Mouse (Mus musculus) gastrocnemius, postnatal 14 days (tissue): ENCODE measurements around the gene Olfr1242. TPM values are rescaled to one million over a fixed set of nuclear protein-coding genes. Genes with fewer than 3 reads are reported as not detected.

Experiments
- DNase-seq: peaks from one replicate; pipeline ENCODE4 v3.0.0; 2021; ENCODE audit warnings: mixed read lengths
- intact Hi-C: fragments of 180-260 bp; cut with DNase I; formaldehyde crosslinking; loops from one replicate; pipeline ENCODE4 v1.15.1; 2025; ENCODE audit warnings: low total_unique reads
- long read RNA-seq, 2 experiments: library from polyadenylated mRNA; stranded (forward); transcript quantifications; one replicate each; pipeline ENCODE4 v2.0.0; 2021
- total RNA-seq, 2 experiments: library from RNA; stranded (reverse); gene quantifications; 2 replicates each; pipeline ENCODE4 v1.2.3; 2021

The Olfr1242 gene
- not detected for total RNA-seq
- long read RNA-seq, experiment 1 = 0 reads
- long read RNA-seq, experiment 2 = 0 reads

GRCm38 (mm10) chr2:89498235-89498634 lies at the start of gene Olfr1242:
Gene Olfr1242, minus strand, starts transcription at chr2:89498335.
- intact Hi-C loops = no loop called here
- DNase-seq = no peak

- DNase-seq = no peak
- intact Hi-C loops = no loop called here
Measured at GRCm38 (mm10) chr2:89544516-89544915, 46.4 kb upstream of the Olfr1242 start.

GRCm38 (mm10) chr2:89539923-89540322 lies 41.8 kb upstream of the Olfr1242 start:
- intact Hi-C loops = no loop called here
- no peak for DNase-seq

GRCm38 (mm10) chr2:89531387-89531786 lies 33.3 kb upstream of the Olfr1242 start, which contains the start of gene Olfr1243:
Gene Olfr1243, minus strand, starts transcription at chr2:89531487.
- intact Hi-C loops = no loop called here

GRCm38 (mm10) chr2:89487026-89487425 lies 11.1 kb downstream of the Olfr1242 start, which contains the start of gene Olfr1241:
Gene Olfr1241, minus strand, starts transcription at chr2:89487126.
- no peak for DNase-seq
- intact Hi-C loops = no loop called here

More at GRCm38 (mm10) chr2:89531387-89531786, 33.3 kb upstream of the Olfr1242 start, which contains the start of gene Olfr1243:
- DNase-seq = no peak

- intact Hi-C loops = no loop called here
- DNase-seq = no peak
Measured at GRCm38 (mm10) chr2:89442900-89443299, 55.2 kb downstream of the Olfr1242 start, which contains the start of gene Olfr1240. Gene Olfr1240, minus strand, starts transcription at chr2:89443000.

Other genes with a start within 250 kb of the Olfr1242 start
- gene Olfr1228, start 244.3 kb downstream of the Olfr1242 start, total RNA-seq = not detected
- not detected for gene Olfr1229, start 210.3 kb downstream of the Olfr1242 start, total RNA-seq
- not detected for gene Olfr1230, start 201.1 kb downstream of the Olfr1242 start, total RNA-seq
- gene Olfr1231, start 191.3 kb downstream of the Olfr1242 start, total RNA-seq = not detected
- gene Olfr1232, start 168.7 kb downstream of the Olfr1242 start, total RNA-seq = not detected
- gene Olfr1233, start 155.9 kb downstream of the Olfr1242 start, total RNA-seq = not detected
- gene Olfr1234, start 133.5 kb downstream of the Olfr1242 start, total RNA-seq = not detected
- gene Olfr1238, start 88.7 kb downstream of the Olfr1242 start, total RNA-seq = not detected
- gene Olfr1239, start 77.9 kb downstream of the Olfr1242 start, total RNA-seq = not detected
- not detected for gene Olfr1240, start 55.3 kb downstream of the Olfr1242 start, total RNA-seq
- not detected for gene Olfr1241, start 11.2 kb downstream of the Olfr1242 start, total RNA-seq
- gene Olfr1243, start 33.2 kb upstream of the Olfr1242 start, total RNA-seq = not detected
- gene Olfr1245, start 80.1 kb upstream of the Olfr1242 start, total RNA-seq = not detected
- not detected for gene Olfr1246, start 94.8 kb upstream of the Olfr1242 start, total RNA-seq
- not detected for gene Olfr1247, start 115.8 kb upstream of the Olfr1242 start, total RNA-seq
- not detected for gene Olfr1248, start 119.9 kb upstream of the Olfr1242 start, total RNA-seq
- not detected for gene Olfr1249, start 136.6 kb upstream of the Olfr1242 start, total RNA-seq
- gene Olfr1250, start 163.1 kb upstream of the Olfr1242 start, total RNA-seq = not detected
- not detected for gene Olfr1251, start 173.6 kb upstream of the Olfr1242 start, total RNA-seq
- gene Olfr1252, start 226.7 kb upstream of the Olfr1242 start, total RNA-seq = not detected